Mouse (Mus musculus) embryonic facial prominence, embryonic 14.5 days (tissue): ENCODE results near the gene Lck. TPM values are rescaled to one million over a fixed set of nuclear protein-coding genes. Genes with fewer than 3 reads are reported as not detected.

Experiments used
- ATAC-seq: fragments of 200-750 bp; cut with Nextera tagmentation; 2 replicates; pipeline ENCODE4 v1.8.0; 2017; ENCODE audit warnings: low read depth, moderate number of reproducible peaks, moderate TSS enrichment
- DNase-seq: peaks from one replicate; pipeline ENCODE4 v3.0.0-alpha.2; 2015; ENCODE audit warnings: low spot score
- H3K27ac ChIP-seq: fragments of 300-500 bp; sonication (generic); replicated peaks from 2 replicates; pipeline ENCODE4 v1.5.1; 2014; ENCODE audit warnings: low read depth, mild to moderate bottlenecking, low read length, moderate library complexity
- H3K27me3 ChIP-seq: fragments of 300-500 bp; sonication (generic); replicated peaks from 2 replicates; pipeline ENCODE4 v1.6.1; 2014; ENCODE audit warnings: low read length; ENCODE audit not compliant: control insufficient read depth, insufficient read depth
- H3K36me3 ChIP-seq: fragments of 300-500 bp; sonication (generic); 2 replicates; pipeline ENCODE4 v1.6.1; 2014; ENCODE audit warnings: low read length, mixed read lengths; ENCODE audit not compliant: control insufficient read depth, insufficient read depth
- H3K4me1 ChIP-seq: fragments of 300-500 bp; sonication (generic); 2 replicates; pipeline ENCODE4 v1.6.1; 2014; ENCODE audit warnings: antibody characterized with exemption, low read length; ENCODE audit not compliant: control insufficient read depth, insufficient read depth
- H3K4me2 ChIP-seq: fragments of 300-500 bp; sonication (generic); 2 replicates; pipeline ENCODE4 v1.6.1; 2014; ENCODE audit warnings: low read depth, mild to moderate bottlenecking, low read length, moderate library complexity, mixed read lengths
- H3K4me3 ChIP-seq: fragments of 300-500 bp; sonication (generic); 2 replicates; pipeline ENCODE4 v1.5.1; 2014; ENCODE audit warnings: low read depth, mild to moderate bottlenecking, low read length
- H3K9ac ChIP-seq: fragments of 300-500 bp; sonication (generic); 2 replicates; pipeline ENCODE4 v1.6.1; 2014; ENCODE audit warnings: low read depth, mild to moderate bottlenecking, low read length, moderate library complexity, mixed read lengths
- H3K9me3 ChIP-seq: fragments of 300-500 bp; sonication (generic); 2 replicates; pipeline ENCODE4 v1.6.1; 2016; ENCODE audit warnings: low read length; ENCODE audit not compliant: control insufficient read depth
- WGBS: fragments of 180-500 bp; shearing (Covaris S2); extraction: QIAGEN DNeasy Blood & Tissue Kit; methylation state at CpG from one replicate; pipeline ENCODE4 v1.1.7; 2014; 5-methylcytosine and 5-hydroxymethylcytosine counted together
- microRNA-seq: library from miRNA; unstranded; fragments of <30 nt; microRNA quantifications from one replicate; pipeline ENCODE4, GENCODE M21; 2016; ENCODE audit warnings: borderline number of aligned reads
- polyA plus RNA-seq: library from polyadenylated mRNA; unstranded; fragments of >200 nt; fragmentation: Nextera tagmentation; extraction: Ambion mirVana; gene quantifications from 2 replicates; pipeline ENCODE4 v1.2.1, GENCODE M21; 2014

The Lck gene
- polyA plus RNA-seq, 1 experiment from 2014 or later = 4.7 TPM

DNA sequence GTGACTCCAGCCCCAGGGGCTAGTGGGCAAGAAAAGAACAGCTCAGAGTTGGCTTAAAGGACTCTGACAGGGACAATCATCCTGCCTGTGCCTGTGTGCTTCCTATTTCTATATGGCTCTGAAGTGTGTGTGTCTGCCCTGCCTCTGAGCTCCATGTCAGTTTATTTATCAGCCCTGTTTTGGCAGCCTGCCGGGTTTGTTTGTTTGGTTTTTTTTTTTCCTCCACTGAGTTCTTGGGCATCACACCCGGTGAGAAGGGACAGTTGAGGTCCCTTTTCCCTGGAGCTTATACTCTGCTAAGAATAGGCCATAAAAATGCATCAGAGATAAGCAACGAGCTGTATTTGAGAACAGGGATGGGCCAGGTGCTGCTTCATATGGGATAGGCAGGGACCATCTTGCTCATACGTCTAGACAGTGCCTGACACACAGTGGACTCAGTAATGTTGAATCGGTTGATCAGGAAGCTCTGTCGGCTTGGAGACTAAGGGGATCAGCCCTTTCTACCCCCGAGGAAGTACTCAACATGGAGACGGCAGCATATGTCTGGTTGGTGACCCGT, 71.0 kb downstream of the Lck start:
- Histone ChIP-seq H3K27ac (no peak overlapping the region), H3K27me3 (no peaks in the 10 kb centered on the region), H3K9ac (no peak overlapping the region), H3K36me3 (no peaks in the 10 kb centered on the region), H3K9me3 (no peaks in the 10 kb centered on the region), H3K4me3 (no peak overlapping the region), H3K4me2 (no peak overlapping the region), H3K4me1 (0 out of 2 replicates have a peak, but pooled peaks cover 8% of the 10 kb centered on the region)
- DNase-seq (no peak), ATAC-seq (no peak)
- 65% methylated on average over 9 of the region's 9 CpGs for WGBS

DNA sequence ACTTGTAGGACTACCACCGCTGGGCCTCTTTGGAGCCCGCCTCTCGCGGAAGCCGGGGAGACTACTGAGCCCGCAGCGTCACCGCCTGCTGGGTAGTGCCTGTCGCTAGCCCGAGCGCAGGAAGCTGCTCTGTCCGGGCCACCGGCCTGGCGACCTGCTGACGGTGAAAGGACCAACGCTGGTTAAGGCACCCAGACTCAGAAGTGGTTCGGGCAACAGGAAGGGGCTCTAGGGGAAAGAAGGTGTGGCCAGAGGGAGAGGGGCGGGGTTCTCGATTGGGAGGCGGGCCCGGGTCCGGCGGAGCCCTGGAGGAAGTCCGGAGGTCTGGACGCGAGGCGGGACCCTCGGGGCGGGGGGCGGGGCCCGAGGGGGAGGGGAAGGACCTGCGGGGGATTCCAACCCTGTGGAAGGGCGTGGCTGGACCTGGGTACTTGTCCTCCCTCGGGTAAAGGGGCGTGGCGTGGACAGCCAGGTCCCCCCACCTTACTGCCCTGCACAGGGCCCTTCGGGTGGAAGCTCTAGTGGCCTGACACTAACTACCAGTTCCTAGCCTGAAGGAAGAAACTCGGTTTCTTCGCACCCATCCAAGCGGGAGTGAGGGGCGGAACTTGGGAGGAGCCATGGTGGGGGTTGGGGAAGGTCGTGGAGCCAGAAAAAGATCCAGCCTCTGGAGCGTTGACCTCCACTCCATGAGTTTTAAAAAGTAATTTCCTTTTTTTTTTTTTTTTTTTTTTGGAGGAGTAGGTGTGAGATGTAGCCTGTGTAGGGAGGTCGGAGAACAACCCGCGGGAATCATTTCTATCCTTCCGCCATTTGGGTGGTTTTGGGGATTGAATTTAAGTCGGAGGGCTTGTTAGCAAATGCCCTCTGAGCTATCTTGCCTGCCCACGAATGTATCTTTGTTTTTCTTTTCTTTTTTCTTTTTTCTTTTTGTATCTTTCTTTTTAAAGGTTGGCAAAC, 72.6 kb downstream of the Lck start:
- Histone ChIP-seq H3K27me3 (no peaks in the 10 kb centered on the region), H3K27ac (peak overlapping the region; percentile 72), H3K4me2 (peak overlapping the region; percentile 68), H3K4me1 (0 out of 2 replicates have a peak, but pooled peaks cover 11% of the 10 kb centered on the region), H3K9ac (peak overlapping the region; percentile 63), H3K9me3 (no peaks in the 10 kb centered on the region), H3K36me3 (no peaks in the 10 kb centered on the region), H3K4me3 (peak overlapping the region; percentile 51)
- peak; percentile 90 for ATAC-seq
- WGBS = 3% methylated on average over 35 of the region's 49 CpGs
- DNase-seq = peak; percentile 93

DNA sequence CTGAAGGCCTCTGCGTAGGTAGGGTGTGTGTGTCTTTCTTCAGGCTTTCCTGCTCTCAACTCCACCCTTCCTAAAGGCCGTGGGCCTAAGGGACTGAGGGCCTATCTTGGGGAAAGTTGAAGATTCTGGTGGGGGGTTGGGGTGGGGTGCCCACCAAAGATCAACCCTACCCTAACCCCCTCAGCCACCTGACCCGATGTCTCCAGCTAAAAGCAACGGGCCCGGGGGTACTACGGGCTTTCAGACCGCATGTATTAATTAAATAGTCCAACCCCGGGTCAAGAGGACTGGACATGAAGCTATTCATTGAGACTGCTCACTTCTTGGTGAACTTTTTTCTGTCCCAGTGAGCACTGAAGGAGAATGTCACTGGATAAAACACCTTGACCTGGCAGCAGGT, 73.4 kb downstream of the Lck start:
- Histone ChIP-seq H3K27me3 (no peaks in the 10 kb centered on the region), H3K27ac (peak overlapping the region; percentile 72), H3K9me3 (no peaks in the 10 kb centered on the region), H3K4me1 (0 out of 2 replicates have a peak, but pooled peaks cover 11% of the 10 kb centered on the region), H3K36me3 (no peaks in the 10 kb centered on the region), H3K9ac (no peak overlapping the region), H3K4me3 (peak overlapping the region; percentile 51), H3K4me2 (peak overlapping the region; percentile 68)
- DNase-seq = no peak
- WGBS = 77% methylated on average over 8 of the region's 8 CpGs
- ATAC-seq = no peak

DNA sequence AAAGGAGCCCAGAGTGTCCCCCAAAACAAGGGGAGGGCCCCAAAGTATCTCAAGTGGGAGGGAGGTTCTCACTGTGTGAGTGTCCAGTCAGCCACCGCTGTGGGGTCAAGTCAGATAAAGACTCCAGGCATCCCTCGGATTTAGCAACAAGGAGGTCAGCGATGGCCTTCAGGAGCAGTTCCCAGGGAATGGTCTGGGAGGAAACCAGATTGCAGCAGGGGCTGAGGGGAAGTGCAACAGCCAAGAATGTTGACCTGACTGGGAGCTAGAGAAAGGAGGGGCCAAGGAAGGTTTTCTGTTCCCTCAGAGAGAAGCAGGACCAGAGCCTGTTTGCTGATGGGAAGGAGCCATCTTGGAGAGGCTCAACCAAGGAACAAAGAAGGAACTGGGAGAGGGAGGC, 74.5 kb downstream of the Lck start:
- H3K27ac ChIP-seq = no peak overlapping the region
- H3K36me3 ChIP-seq = no peaks in the 10 kb centered on the region
- H3K4me3 ChIP-seq = no peak overlapping the region
- H3K27me3 ChIP-seq = no peaks in the 10 kb centered on the region
- DNase-seq (no peak), ATAC-seq (no peak)
- 0 out of 2 replicates have a peak, but pooled peaks cover 11% of the 10 kb centered on the region for H3K4me1 ChIP-seq
- no peak overlapping the region for H3K9ac ChIP-seq
- H3K9me3 ChIP-seq = no peaks in the 10 kb centered on the region
- WGBS = 69% methylated on average over 3 of the region's 3 CpGs
- H3K4me2 ChIP-seq = no peak overlapping the region

Small RNAs within 50 kb of the gene (microRNA-seq; reads per million reads assigned to microRNA genes)
- gene Mir8119 = not detected

Other genes starting within 250 kb of the Lck start
- gene Rbbp4, start 238.3 kb downstream of the Lck start, polyA plus RNA-seq = 304 and 320 TPM in 2 replicates
- 37.1 and 45.0 TPM in 2 replicates for gene Zbtb8os, start 237.9 kb downstream of the Lck start, polyA plus RNA-seq
- 4.6 and 4.9 TPM in 2 replicates for gene Zbtb8a, start 195.5 kb downstream of the Lck start, polyA plus RNA-seq
- 1.3 TPM in 2 replicates for gene Zbtb8b, start 132.8 kb downstream of the Lck start, polyA plus RNA-seq
- 27.7 and 29.0 TPM in 2 replicates for gene Bsdc1, start 112.1 kb downstream of the Lck start, polyA plus RNA-seq
- gene Tssk3, start 82.6 kb downstream of the Lck start, polyA plus RNA-seq = not detected in 2 replicates
- not detected in 2 replicates for gene Fam229a, start 82.5 kb downstream of the Lck start, polyA plus RNA-seq
- 488 and 603 TPM in 2 replicates for gene Marcksl1, start 60.1 kb downstream of the Lck start, polyA plus RNA-seq
- gene Hdac1, start 30.9 kb downstream of the Lck start, polyA plus RNA-seq = 179 and 200 TPM in 2 replicates
- 6.4 and 6.9 TPM in 2 replicates for gene Fam167b, start 4.9 kb upstream of the Lck start, polyA plus RNA-seq
- 288 and 308 TPM in 2 replicates for gene Eif3i, start 27.0 kb upstream of the Lck start, polyA plus RNA-seq
- 166 and 174 TPM in 2 replicates for gene Tmem234, start 27.0 kb upstream of the Lck start, polyA plus RNA-seq
- 1.7 and 2.4 TPM in 2 replicates for gene Dcdc2b, start 40.6 kb upstream of the Lck start, polyA plus RNA-seq
- gene Iqcc, start 45.5 kb upstream of the Lck start, polyA plus RNA-seq = 26.6 and 29.3 TPM in 2 replicates
- gene Ccdc28b, start 50.3 kb upstream of the Lck start, polyA plus RNA-seq = 49.7 and 50.5 TPM in 2 replicates
- gene Txlna, start 67.4 kb upstream of the Lck start, polyA plus RNA-seq = 96.7 and 111 TPM in 2 replicates
- gene Kpna6, start 99.1 kb upstream of the Lck start, polyA plus RNA-seq = 14.1 and 14.8 TPM in 2 replicates
- 22.1 and 25.0 TPM in 2 replicates for gene Tmem39b, start 123.2 kb upstream of the Lck start, polyA plus RNA-seq
- 94.2 and 104 TPM in 2 replicates for gene Khdrbs1, start 168.7 kb upstream of the Lck start, polyA plus RNA-seq
- gene Ptp4a2, start 237.6 kb upstream of the Lck start, polyA plus RNA-seq = 306 and 319 TPM in 2 replicates